Mouse (Mus musculus) spleen, postnatal 36 days (tissue): ENCODE measurements around the gene Tppp3.

Experiments used
- DNase-seq, 2 experiments: peaks; one replicate each; pipeline ENCODE4 v3.0.0; 2022; ENCODE audit warnings: low spot score in 2 of 2, mixed read lengths in 1 of 2

Gene Tppp3

GRCm38 (mm10) chr8:105467396-105467985 lies 3.8 kb downstream of the Tppp3 start:
- no peak for DNase-seq

GRCm38 (mm10) chr8:105466700-105467291 lies 4.5 kb downstream of the Tppp3 start:
- no peak for DNase-seq

DNA sequence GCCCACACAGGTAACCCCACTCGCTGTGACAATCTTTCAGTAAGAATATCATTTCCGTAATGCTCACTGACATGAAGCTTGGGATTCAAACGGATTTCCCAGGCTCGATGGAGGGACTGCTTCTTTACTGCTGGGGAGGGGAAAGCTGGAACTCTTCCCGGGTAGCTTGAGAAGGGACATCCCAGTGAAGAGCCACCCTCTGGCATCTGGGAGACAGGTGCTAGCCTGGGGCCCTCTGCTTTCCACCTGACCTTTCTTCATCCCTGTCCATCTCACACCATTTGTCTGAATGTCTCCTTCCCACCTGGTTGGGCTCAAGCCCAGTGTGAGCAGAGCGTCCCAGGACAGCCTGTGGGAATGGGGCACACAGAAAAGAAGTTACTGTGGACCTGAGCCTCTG lies 5.1 kb downstream of the Tppp3 start:
- DNase-seq: no peak

DNA sequence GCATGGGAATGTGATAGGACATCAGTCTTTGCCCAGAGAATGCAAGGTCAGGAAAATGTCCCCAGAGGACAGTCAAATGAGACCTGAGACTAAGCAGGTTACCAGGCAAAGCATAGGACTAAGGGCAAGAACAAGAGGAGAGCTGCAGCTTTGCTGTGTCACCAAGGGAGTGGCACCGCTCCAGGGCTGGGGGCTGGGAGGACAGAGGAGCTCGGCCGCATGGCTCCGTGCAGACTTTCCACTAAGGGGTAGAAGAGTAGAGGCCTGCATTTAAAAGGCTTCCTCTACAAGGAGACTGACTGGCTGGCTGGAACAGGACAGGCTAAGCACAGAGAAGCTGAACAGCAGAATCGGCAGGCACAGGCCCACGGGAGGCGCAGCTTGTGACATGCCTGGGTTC lies 6.7 kb downstream of the Tppp3 start:
- DNase-seq: no peak

DNA sequence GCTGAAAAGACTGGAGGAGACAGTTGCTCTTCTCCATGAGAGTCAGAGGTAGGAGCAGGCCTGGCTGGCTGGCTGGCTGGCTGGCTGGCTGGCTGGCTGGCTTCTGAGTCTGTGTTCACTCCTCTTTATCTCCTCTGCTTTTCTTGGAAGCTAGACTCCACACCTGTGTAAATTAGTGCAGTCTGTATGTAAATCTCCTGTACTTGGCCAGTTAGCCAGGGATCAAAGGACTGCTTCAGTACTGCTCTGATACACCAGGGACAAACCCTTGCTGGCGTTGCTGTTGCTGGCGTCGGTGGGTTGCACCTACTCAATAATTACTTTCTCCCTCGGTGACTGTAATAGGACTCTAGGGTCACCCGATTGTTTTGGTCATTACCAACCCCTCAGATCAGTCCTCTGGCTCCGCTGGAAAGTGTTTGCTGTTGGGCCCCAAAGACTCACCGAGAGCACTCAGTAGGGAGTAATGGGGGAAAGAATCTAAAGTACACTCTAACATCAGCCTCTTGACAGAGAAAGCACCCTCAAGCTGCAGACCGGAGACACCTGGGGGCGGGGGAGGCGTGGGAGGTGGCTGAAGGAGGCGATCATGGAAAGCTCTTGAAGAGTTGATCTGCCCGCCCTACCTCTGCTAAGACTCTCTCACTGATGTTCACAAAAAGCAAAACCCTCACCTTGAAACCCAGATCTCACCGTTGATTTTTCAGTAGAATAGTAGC lies 10.1 kb downstream of the Tppp3 start:
- DNase-seq: no peak

GRCm38 (mm10) chr8:105455218-105455617 lies 16.1 kb downstream of the Tppp3 start:
- DNase-seq: no peak

DNA sequence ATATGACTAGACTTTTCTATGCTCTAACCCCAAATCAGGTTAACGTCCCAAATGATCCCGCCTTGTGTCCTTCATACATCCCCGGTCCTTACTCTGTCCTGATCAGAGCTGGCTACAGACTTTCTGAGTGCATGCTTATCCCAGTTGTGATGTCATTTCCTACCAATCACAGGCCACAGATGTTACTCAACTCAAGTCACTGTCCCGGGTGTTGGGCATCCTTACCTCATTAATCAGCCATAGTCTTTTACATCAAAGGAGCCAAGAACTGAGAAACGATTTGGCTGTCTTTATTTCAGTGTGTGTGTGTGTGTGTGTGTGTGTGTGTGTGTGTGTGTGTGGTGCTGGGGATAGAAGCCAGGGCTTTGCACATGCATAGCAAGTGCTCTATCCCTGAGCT lies 17.2 kb downstream of the Tppp3 start:
- no peak for DNase-seq

DNA sequence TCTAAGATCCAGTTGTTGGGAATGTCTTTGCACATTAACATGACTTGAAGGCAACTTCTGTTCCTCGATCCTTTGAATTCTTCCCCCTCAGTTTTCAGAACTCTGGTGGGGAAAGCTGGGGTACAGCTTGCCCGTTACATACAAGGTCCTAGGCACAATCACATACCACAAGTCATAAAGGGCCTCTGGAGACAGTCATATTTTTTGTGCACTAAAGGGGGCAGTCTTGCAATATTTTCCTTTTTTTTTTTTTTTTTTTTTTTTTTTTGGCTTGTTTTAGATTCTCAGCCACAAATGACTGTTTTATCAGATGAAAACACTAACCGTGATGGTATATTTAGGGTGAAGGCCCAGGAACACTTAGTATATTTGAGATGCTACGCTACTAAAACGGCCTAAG lies 18.0 kb downstream of the Tppp3 start:
- DNase-seq: no peak

- DNase-seq: no peak
Measured at GRCm38 (mm10) chr8:105451903-105452603, 19.3 kb downstream of the Tppp3 start.

DNA sequence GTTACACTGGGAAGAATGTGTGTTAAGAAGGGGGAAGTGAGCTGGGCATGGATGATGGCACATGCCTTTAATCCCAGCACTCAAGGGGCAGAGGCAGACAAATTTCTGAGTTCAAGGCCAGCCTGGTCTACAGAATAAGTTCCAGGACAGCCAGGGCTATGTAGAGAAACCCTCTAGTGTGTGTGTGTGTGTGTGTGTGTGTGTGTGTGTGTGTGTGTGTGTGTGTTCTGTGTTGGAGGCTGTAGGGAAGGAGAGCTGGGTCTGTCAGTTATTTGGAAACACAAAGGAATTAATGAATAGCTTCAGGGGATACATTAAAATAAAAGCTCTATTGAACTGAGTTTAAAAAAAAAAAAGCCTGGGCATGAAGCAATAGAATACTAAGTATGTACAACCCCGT lies 20.3 kb downstream of the Tppp3 start:
- no peak for DNase-seq

GRCm38 (mm10) chr8:105448596-105448995 lies 22.7 kb downstream of the Tppp3 start:
- DNase-seq: peak in 1 of 2 experiments; percentile 29

DNA sequence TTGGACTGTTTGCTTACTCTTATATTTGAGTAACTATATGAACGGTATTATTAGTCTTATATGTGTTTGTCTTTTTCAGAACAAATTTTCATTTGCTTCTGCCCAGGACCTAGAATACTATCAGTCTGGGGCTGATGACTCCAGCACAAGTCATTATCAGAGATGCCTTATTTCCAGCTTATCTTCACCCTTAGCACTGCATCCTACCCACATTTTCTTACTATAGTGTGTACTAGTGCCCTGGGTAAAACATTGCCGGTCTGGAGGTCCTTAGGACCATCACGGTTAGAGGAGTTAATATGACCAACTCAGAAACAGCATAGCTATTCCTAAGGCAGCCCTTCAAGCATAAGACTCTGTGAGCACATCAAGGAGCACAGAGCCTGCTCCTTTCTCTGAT lies 23.1 kb downstream of the Tppp3 start:
- DNase-seq: no peak

DNA sequence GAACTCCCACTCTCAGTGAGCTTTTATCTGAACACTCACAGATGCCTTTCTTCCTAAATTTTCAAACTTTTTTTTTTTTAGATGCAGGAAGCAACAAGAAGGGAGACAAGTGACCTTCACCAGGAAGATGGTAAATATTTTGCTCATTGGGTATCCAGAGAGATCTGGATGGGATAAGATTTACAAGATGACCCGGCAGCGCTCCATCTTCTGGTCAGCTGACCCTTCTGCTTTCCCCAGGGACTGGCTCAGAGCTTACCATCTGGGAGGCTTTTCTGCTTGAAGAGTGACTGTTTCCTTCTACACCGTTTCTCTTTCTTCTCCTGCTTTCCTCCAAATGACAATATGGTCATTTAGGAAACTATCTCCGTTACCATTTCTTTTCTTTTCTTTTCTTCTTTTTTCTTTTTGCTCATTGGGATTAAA lies 25.2 kb downstream of the Tppp3 start:
- no peak for DNase-seq

GRCm38 (mm10) chr8:105445296-105446126 lies 25.8 kb downstream of the Tppp3 start:
- DNase-seq: no peak

DNA sequence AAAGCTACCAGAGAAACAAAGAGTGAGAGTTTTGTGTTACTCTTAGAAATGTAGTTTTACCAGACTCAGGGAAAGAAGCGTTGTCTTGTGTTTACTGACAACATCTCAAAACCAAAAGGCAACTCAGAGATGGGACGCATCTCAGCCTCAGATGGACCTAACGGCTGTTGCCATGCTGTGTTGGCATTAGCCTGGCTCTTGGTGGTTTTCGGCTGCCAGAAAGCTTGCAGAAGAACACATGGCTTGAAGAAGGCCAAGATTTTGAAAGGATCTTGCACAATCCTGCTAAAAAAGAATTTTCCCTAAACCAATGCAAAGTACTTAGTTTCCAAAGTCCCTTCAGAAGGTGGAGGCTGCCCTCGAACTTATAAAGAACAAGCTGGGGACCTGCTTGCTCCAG lies 28.7 kb downstream of the Tppp3 start:
- no peak for DNase-seq

GRCm38 (mm10) chr8:105441433-105441832 lies 29.9 kb downstream of the Tppp3 start:
- no peak for DNase-seq

GRCm38 (mm10) chr8:105438865-105439264 lies 32.5 kb downstream of the Tppp3 start:
- DNase-seq: no peak

- DNase-seq: no peak
Measured at GRCm38 (mm10) chr8:105437078-105437748, 34.1 kb downstream of the Tppp3 start.

GRCm38 (mm10) chr8:105436218-105436617 lies 35.1 kb downstream of the Tppp3 start:
- no peak for DNase-seq

DNA sequence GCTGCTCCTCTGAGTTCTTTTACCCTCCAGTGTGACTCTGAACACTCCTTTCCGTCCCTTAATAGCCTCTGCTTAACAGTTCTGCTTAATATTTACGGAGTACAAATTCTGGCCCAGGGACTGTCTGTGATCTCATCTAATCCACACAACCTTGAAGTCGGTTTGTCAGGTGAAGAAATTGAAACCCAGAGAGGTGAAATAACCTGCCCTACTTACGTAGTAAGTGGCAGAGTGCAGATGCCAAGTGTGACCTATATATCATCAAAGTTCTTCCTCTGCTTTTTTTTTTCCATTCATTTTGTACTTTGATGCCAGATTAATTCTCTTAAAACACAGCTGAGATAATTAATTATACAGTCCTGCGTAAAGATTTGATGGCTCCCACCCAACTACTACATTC lies 37.2 kb downstream of the Tppp3 start:
- DNase-seq: no peak

DNA sequence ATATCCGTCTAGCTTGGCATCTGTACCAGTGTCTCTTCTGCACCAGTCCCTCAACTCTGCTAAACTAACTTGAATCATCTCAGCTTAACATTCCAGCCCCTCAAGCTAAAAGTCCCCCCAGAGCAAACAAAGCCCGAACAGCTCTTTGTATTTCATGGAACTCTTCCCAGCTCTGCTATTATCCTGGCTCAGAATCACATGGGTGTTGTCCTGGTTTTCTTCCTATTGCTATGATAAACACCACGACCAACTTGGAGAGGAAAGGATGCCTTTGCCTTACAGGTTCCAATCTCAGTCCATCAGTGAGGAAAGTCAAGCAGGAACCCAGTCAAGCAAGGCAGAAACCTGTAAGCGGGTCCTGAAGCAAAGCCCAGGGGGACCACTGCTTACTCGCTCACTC lies 37.8 kb downstream of the Tppp3 start:
- DNase-seq: no peak
